Mouse (Mus musculus) E14TG2a.4 (cell line): Measurements from ENCODE around the gene Gm2696.

ENCODE experiments used
- CTCF ChIP-seq: conservative IDR thresholded peaks from 2 replicates; pipeline ENCODE4 v1.5.1; 2014; ENCODE audit warnings: low read length
- NANOG ChIP-seq: IDR thresholded peaks from 2 replicates; pipeline ENCODE4 v1.6.1; 2014; ENCODE audit warnings: borderline replicate concordance, low read length, mixed read lengths

DNA sequence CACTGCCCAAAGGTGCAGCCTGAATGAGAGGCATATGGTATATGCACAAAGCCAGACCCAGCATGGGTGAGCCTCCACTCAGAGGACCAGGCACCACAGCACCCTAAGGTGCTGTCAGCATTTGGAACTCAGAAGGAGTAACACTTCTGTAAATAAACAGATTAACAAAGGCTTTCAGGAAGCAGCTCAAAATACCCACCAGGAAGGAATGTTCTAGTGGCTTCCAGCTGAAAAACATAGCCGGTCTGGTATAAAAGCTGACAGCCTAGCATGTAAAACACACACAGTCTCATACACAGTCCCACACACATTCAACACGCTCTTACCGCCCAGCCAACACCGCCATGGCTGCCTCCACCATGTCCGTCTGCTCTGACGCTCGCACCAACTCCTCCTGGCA lies 47.2 kb downstream of the Gm2696 start, which contains the start of gene Gm3285:
- TF ChIP-seq CTCF: no peak
- no peak for TF ChIP-seq NANOG
